Comparison of ENCODE assay signal across 8 mouse cellular contexts in the genomic region with DNA sequence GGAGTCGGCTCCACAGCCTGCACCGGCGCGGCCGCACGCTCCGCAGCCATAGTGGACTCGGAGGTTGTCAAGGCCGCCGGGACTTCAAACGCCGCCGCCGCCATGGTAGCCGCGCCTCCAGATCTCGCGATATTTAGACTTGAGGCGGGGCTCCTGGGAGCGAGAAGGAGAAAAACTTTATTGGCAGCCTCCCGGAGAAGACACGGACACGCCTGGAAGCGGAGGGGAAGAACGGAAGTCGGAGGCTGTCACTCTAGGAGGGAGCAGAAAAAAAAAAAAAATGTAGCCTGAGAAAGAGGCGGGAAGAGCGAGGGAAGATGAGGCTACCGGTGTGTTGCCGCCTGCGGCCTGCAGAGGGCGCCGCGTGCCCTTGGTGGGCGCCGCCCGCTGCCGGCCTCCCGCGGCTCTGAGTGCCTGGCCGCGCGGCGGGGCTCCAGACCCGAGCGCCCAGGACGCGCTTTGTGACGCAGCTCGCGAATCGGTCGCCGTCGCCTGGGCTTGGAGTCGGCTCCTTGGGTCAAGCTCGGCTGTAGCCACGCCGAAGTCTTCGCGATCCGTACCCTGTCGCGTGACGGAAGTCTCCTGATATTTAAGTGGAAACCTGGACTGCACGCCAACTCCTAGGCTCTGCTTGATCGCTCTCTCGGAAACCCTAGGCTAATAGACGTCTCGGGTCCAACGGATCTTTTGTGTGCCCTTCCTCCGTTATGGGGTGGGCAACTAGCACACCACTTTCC. TPM values are rescaled to one million over a fixed set of nuclear protein-coding genes. Genes with fewer than 3 reads are reported as not detected.
DNase-seq lines count a peak whose midpoint lies in the region; ATAC-seq lines count a peak whose summit lies in the region.

Gene Ddx20 (minus strand): TSS at position 251 of the 737 bp plus-strand sequence.

- H3K27me3 ChIP-seq in heart, embryonic 10.5 days (ENCODE audit: insufficient read depth, poor library complexity, severe bottlenecking): no peaks in the 10 kb centered on the region
- no peaks in the 10 kb centered on the region for H3K27me3 ChIP-seq in kidney, embryonic 15.5 days

- peaks cover 20% of the 10 kb centered on the region for H3K36me3 ChIP-seq in heart, embryonic 10.5 days
- H3K36me3 ChIP-seq in kidney, embryonic 15.5 days: peaks cover 26% of the 10 kb centered on the region

- peaks cover 10% of the 10 kb centered on the region for H3K4me1 ChIP-seq in heart, embryonic 10.5 days
- H3K4me1 ChIP-seq in kidney, embryonic 15.5 days: peaks cover 13% of the 10 kb centered on the region

- peak within 1 kb of the TSS; percentile 96 for H3K4me3 ChIP-seq in heart, embryonic 10.5 days
- peak within 1 kb of the TSS; percentile 98 for H3K4me3 ChIP-seq in kidney, embryonic 15.5 days (replicated peaks)

- H3K9me3 ChIP-seq in heart, embryonic 10.5 days: no peaks in the 10 kb centered on the region
- H3K9me3 ChIP-seq in kidney, embryonic 15.5 days (replicated peaks): no peaks in the 10 kb centered on the region

- under 1% methylated on average over 72 of the region's 72 CpGs for WGBS in heart, embryonic 10.5 days
- under 1% methylated on average over 70 of the region's 72 CpGs for WGBS in kidney, embryonic 15.5 days

- H3K9ac ChIP-seq in kidney, embryonic 15.5 days: peak within 1 kb of the TSS; percentile 93

- peak within 1 kb of the TSS; percentile 74 for H3K4me2 ChIP-seq in kidney, embryonic 15.5 days

- peak; percentile 91 for ATAC-seq in erythroblast, adult 5-6 weeks (replicated peaks; ENCODE audit: low FRiP score, poor library complexity, severe bottlenecking)
- ATAC-seq in kidney, embryonic 15.5 days (replicated peaks; ENCODE audit: low FRiP score): peak; percentile 97
- peak; percentile 92 for ATAC-seq in monocyte, adult 5-6 weeks (replicated peaks; ENCODE audit: insufficient number of reproducible peaks, low FRiP score, low TSS enrichment, poor library complexity, severe bottlenecking)

- H3K27ac ChIP-seq in heart, embryonic 10.5 days: peak within 1 kb of the TSS; percentile 95
- H3K27ac ChIP-seq in kidney, embryonic 15.5 days: peak within 1 kb of the TSS; percentile 88

- DNase-seq in B cell, adult 2 months: peak; percentile 92
- DNase-seq in brain, adult 2 months (ENCODE audit: low read depth, low spot score): peak; percentile 99
- DNase-seq in heart, embryonic 10.5 days (ENCODE audit: low spot score): peak; percentile 98
- DNase-seq in liver: peak; percentile 96
- peak; percentile 93 to 95 for DNase-seq in spleen, postnatal 4 days (ENCODE audit: low spot score in 2 of 2)

RNA-seq across cellular contexts. Expression of gene Ddx20, which starts in this region (rescaled TPM):
- 6.3 and 10.8 TPM in 2 replicates for total RNA-seq in erythroblast, adult 5-6 weeks (2015; ENCODE audit: low replicate concordance)
- 9.5 and 12.3 TPM in 2 replicates for total RNA-seq in erythroblast, adult 5-6 weeks (2017; ENCODE audit: low replicate concordance)
- polyA plus RNA-seq in heart, embryonic 10.5 days (2016; fragmentation: Nextera tagmentation; extraction: Ambion mirVana): 30.5 and 37.2 TPM in 2 replicates
- 38.0 and 38.7 TPM in 2 replicates for polyA plus RNA-seq in kidney, embryonic 15.5 days (2015; fragmentation: Nextera tagmentation; extraction: Ambion mirVana)
- total RNA-seq in monocyte, adult 5-6 weeks (2017): 16.4 to 28.9 TPM (median 20.6 TPM) in 3 replicates

Comparison
In these comparisons a context has a peak if more than half of its experiments do, and no peak if none do; other contexts are left out.
1. Peak in every context shown above with its lines: DNase-seq, ATAC-seq, H3K4me3 ChIP-seq and H3K27ac ChIP-seq.